In genomic region chr16:18233919-18234670, GRCm38 (mm10) we compare ENCODE assay signal across 8 mouse cellular contexts. TPM values are rescaled to one million over a fixed set of nuclear protein-coding genes. Genes with fewer than 3 reads are reported as not detected.
DNase-seq lines count a peak whose midpoint lies in the region; ATAC-seq and TF ChIP-seq lines count a peak whose summit lies in the region.

No protein-coding gene starts in this region.

- no peak for TF ChIP-seq CTCF in cortical plate, adult 2 months (IDR thresholded peaks at IDR 0.05; ENCODE audit: extremely low read depth, insufficient read depth, low read length)

- peak; percentile 21 for ATAC-seq in lung, embryonic 15.5 days (ENCODE audit: borderline replicate concordance, extremely low read depth, low FRiP score, low TSS enrichment)
- peak; percentile 1; the same call in 1 of the 2 replicates for ATAC-seq in intestine, embryonic 14.5 days (replicated peaks; ENCODE audit: low FRiP score, low TSS enrichment, low read depth)
- peak; percentile 42 for ATAC-seq in midbrain, embryonic 13.5 days

- no peak for DNase-seq in lung, adult 18-20 months
- no peak for DNase-seq in intestine, embryonic 14.5 days (ENCODE audit: low spot score)
- no peak for DNase-seq in right cerebral cortex, postnatal 25 days
- DNase-seq in cerebellum, adult 9-11 months = no peak
- DNase-seq in adrenal gland, adult 18-20 months (ENCODE audit: low spot score in 2 of 2) = no peak

- H3K4me1 ChIP-seq in lung, embryonic 15.5 days = peaks cover 37% of the 10 kb centered on the region
- H3K4me1 ChIP-seq in cortical plate, adult 2 months (ENCODE audit: control insufficient read depth, insufficient read depth, low read length) = peaks cover 20% of the 10 kb centered on the region
- H3K4me1 ChIP-seq in intestine, embryonic 14.5 days (replicated peaks; ENCODE audit: control insufficient read depth, insufficient read depth, low read length) = peaks cover 30% of the 10 kb centered on the region
- H3K4me1 ChIP-seq in midbrain, embryonic 13.5 days (replicated peaks) = peaks cover 49% of the 10 kb centered on the region

- 14% methylated on average over 13 of the region's 13 CpGs for WGBS in lung, embryonic 15.5 days
- 16% methylated on average over 13 of the region's 13 CpGs for WGBS in intestine, embryonic 14.5 days
- WGBS in midbrain, embryonic 13.5 days = 21% methylated on average over 13 of the region's 13 CpGs

- H3K9ac ChIP-seq in lung, embryonic 15.5 days = peak overlapping the region; percentile 74
- peak overlapping the region; percentile 83 for H3K9ac ChIP-seq in intestine, embryonic 14.5 days (ENCODE audit: low read length)
- H3K9ac ChIP-seq in midbrain, embryonic 13.5 days (replicated peaks) = peak overlapping the region; percentile 92

- peak overlapping the region; percentile 90 for H3K27ac ChIP-seq in lung, embryonic 15.5 days
- peak overlapping the region; percentile 89 for H3K27ac ChIP-seq in cortical plate, adult 2 months (ENCODE audit: insufficient read depth, low read length)
- peak overlapping the region; percentile 89; the same call in 1 of the 2 replicates for H3K27ac ChIP-seq in intestine, embryonic 14.5 days (ENCODE audit: low read depth)
- peak overlapping the region; percentile 95 for H3K27ac ChIP-seq in midbrain, embryonic 13.5 days

- no peaks in the 10 kb centered on the region for H3K9me3 ChIP-seq in lung, embryonic 15.5 days
- H3K9me3 ChIP-seq in intestine, embryonic 14.5 days (ENCODE audit: control insufficient read depth, low read length) = no peaks in the 10 kb centered on the region
- no peaks in the 10 kb centered on the region for H3K9me3 ChIP-seq in midbrain, embryonic 13.5 days

- H3K4me3 ChIP-seq in lung, embryonic 15.5 days = peak overlapping the region; percentile 70
- H3K4me3 ChIP-seq in cortical plate, adult 2 months (ENCODE audit: insufficient read depth, low read length) = peak overlapping the region; percentile 84
- H3K4me3 ChIP-seq in intestine, embryonic 14.5 days (ENCODE audit: low read depth, low read length) = peak overlapping the region; percentile 88
- peak overlapping the region; percentile 87 for H3K4me3 ChIP-seq in midbrain, embryonic 13.5 days (replicated peaks)

- peak overlapping the region; percentile 81 for H3K4me2 ChIP-seq in lung, embryonic 15.5 days
- peak overlapping the region; percentile 86 for H3K4me2 ChIP-seq in intestine, embryonic 14.5 days (ENCODE audit: low read length)
- peak overlapping the region; percentile 87 for H3K4me2 ChIP-seq in midbrain, embryonic 13.5 days (replicated peaks)

- TF ChIP-seq POLR2A in cortical plate, adult 2 months (IDR thresholded peaks at IDR 0.05; ENCODE audit: extremely low read depth, insufficient read depth, low read length) = no peak

- no peaks in the 10 kb centered on the region for H3K27me3 ChIP-seq in lung, embryonic 15.5 days
- H3K27me3 ChIP-seq in intestine, embryonic 14.5 days (replicated peaks; ENCODE audit: control insufficient read depth, insufficient read depth, low read length) = no peaks in the 10 kb centered on the region
- no peaks in the 10 kb centered on the region for H3K27me3 ChIP-seq in midbrain, embryonic 13.5 days

- peaks cover 13% of the 10 kb centered on the region for H3K36me3 ChIP-seq in lung, embryonic 15.5 days
- peaks cover 14% of the 10 kb centered on the region for H3K36me3 ChIP-seq in intestine, embryonic 14.5 days (ENCODE audit: control insufficient read depth, insufficient read depth, low read length)
- H3K36me3 ChIP-seq in midbrain, embryonic 13.5 days = peaks cover 12% of the 10 kb centered on the region

RNA-seq across cellular contexts. Expression of gene Zdhhc8, which starts 0.8 kb away (rescaled TPM):
- polyA plus RNA-seq in lung, embryonic 15.5 days (2015; fragmentation: Nextera tagmentation; extraction: Ambion mirVana) = 19.7 and 20.6 TPM in 2 replicates
- polyA plus RNA-seq in cortical plate, adult 2 months (2012; rRNA removed) = 176 and 186 TPM in 2 replicates
- polyA plus RNA-seq in intestine, embryonic 14.5 days (2014; fragmentation: Nextera tagmentation; extraction: Ambion mirVana) = 11.5 and 15.1 TPM in 2 replicates
- 10.1 and 11.9 TPM in 2 replicates for polyA plus RNA-seq in midbrain, embryonic 13.5 days (2015; fragmentation: Nextera tagmentation; extraction: Ambion mirVana)
- 10 to 100 TPM; 20.6 to 21.2 TPM for total RNA-seq in adrenal gland, adult 18-20 months (2021)

RNA-seq across cellular contexts. Expression of gene Trmt2a, which starts 14.4 kb away (rescaled TPM):
- polyA plus RNA-seq in lung, embryonic 15.5 days (2015; fragmentation: Nextera tagmentation; extraction: Ambion mirVana) = 103 and 106 TPM in 2 replicates
- 72.9 and 84.7 TPM in 2 replicates for polyA plus RNA-seq in cortical plate, adult 2 months (2012; rRNA removed)
- polyA plus RNA-seq in intestine, embryonic 14.5 days (2014; fragmentation: Nextera tagmentation; extraction: Ambion mirVana) = 110 and 117 TPM in 2 replicates
- 100 and 115 TPM in 2 replicates for polyA plus RNA-seq in midbrain, embryonic 13.5 days (2015; fragmentation: Nextera tagmentation; extraction: Ambion mirVana)
- 10 to 100 TPM; 41.8 to 44.1 TPM for total RNA-seq in adrenal gland, adult 18-20 months (2021)

RNA-seq across cellular contexts. Expression of gene Ranbp1, which starts 14.4 kb away (rescaled TPM):
- 580 and 615 TPM in 2 replicates for polyA plus RNA-seq in lung, embryonic 15.5 days (2015; fragmentation: Nextera tagmentation; extraction: Ambion mirVana)
- polyA plus RNA-seq in cortical plate, adult 2 months (2012; rRNA removed) = 92.3 and 95.1 TPM in 2 replicates
- polyA plus RNA-seq in intestine, embryonic 14.5 days (2014; fragmentation: Nextera tagmentation; extraction: Ambion mirVana) = 725 and 734 TPM in 2 replicates
- 519 and 564 TPM in 2 replicates for polyA plus RNA-seq in midbrain, embryonic 13.5 days (2015; fragmentation: Nextera tagmentation; extraction: Ambion mirVana)
- 100 to 1,000 TPM; 114 to 143 TPM for total RNA-seq in adrenal gland, adult 18-20 months (2021)

RNA-seq across cellular contexts. Expression of gene Ccdc188, which starts 16.4 kb away (rescaled TPM):
- polyA plus RNA-seq in lung, embryonic 15.5 days (2015; fragmentation: Nextera tagmentation; extraction: Ambion mirVana) = not detected in 2 replicates
- not detected in 2 replicates for polyA plus RNA-seq in cortical plate, adult 2 months (2012; rRNA removed)
- not detected in 2 replicates for polyA plus RNA-seq in intestine, embryonic 14.5 days (2014; fragmentation: Nextera tagmentation; extraction: Ambion mirVana)
- polyA plus RNA-seq in midbrain, embryonic 13.5 days (2015; fragmentation: Nextera tagmentation; extraction: Ambion mirVana) = 0.09 TPM in 1 of 2 replicates, not detected in the other
- not detected for total RNA-seq in adrenal gland, adult 18-20 months (2021)

RNA-seq across cellular contexts. Expression of gene Gm49776, which starts 24.0 kb away (rescaled TPM):
- 2.1 and 2.4 TPM in 2 replicates for polyA plus RNA-seq in lung, embryonic 15.5 days (2015; fragmentation: Nextera tagmentation; extraction: Ambion mirVana)
- polyA plus RNA-seq in cortical plate, adult 2 months (2012; rRNA removed) = 0.36 TPM in 1 of 2 replicates, not detected in the other
- polyA plus RNA-seq in intestine, embryonic 14.5 days (2014; fragmentation: Nextera tagmentation; extraction: Ambion mirVana) = 4.4 TPM in 1 of 2 replicates, not detected in the other
- not detected in 2 replicates for polyA plus RNA-seq in midbrain, embryonic 13.5 days (2015; fragmentation: Nextera tagmentation; extraction: Ambion mirVana)
- not detected for total RNA-seq in adrenal gland, adult 18-20 months (2021)
